31 mouse cellular contexts compared by ENCODE assay signal in the genomic region with DNA sequence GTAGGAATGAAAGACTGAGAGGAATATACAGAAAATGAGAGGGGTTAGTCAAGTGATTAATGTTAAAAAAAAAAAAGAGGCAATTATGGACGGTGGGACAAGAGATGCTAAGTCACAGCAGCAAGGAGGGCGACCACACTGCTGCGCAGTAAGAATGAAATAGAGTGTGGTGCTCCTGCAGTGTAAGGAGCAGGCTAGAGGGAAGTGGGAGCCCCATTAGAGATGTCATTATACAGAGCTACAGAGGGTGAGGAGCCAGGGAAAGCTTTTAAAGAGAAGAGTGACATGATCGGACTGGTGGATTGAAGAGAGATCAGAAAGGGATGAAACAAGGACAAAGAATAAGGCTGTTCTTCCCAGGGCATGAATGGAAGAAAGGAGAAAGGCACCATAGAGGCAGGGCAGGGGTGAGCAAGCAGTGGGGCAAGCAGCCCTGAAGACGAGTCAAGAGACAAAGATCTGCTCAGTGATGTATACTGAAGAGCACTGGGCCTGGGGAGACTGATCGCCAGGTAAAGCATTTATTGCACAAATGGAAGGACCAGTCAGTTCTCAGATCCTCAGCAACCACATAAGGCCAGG. TPM values are rescaled to one million over a fixed set of nuclear protein-coding genes. Genes with fewer than 3 reads are reported as not detected.
DNase-seq lines count a peak whose midpoint lies in the region; ATAC-seq and TF ChIP-seq lines count a peak whose summit lies in the region.
"Had no signal": no experiment of that assay in that cellular context is flagged by ENCODE, and none has a peak within 500 bp of the region (broad histone marks: within the 10 kb centered on the region; RNA-seq: fewer than 3 reads in every experiment).

No protein-coding gene starts in this region.

- no peak overlapping the region for H3K4me3 ChIP-seq in forebrain, embryonic 14.5 days (ENCODE audit: low read depth, low read length)
- no peak overlapping the region for H3K4me3 ChIP-seq in forebrain, postnatal 0 days (ENCODE audit: low read depth, low read length)
- no peak overlapping the region for H3K4me3 ChIP-seq in midbrain, embryonic 13.5 days (replicated peaks)
- H3K4me3 ChIP-seq in midbrain, embryonic 11.5 days (ENCODE audit: low read depth, low read length), result no peak overlapping the region
- no peak overlapping the region for H3K4me3 ChIP-seq in embryonic fibroblast, embryonic 13.5 days (ENCODE audit: insufficient read depth, low read length)
- H3K4me3 ChIP-seq: embryonic facial prominence, embryonic 10.5 days; embryonic facial prominence, embryonic 13.5 days; forebrain, embryonic 10.5 days; forebrain, embryonic 15.5 days; gastrocnemius, adult 2 months; heart, embryonic 12.5 days; heart, embryonic 15.5 days; hindbrain, embryonic 15.5 days had no signal

- no peak for TF ChIP-seq POLR2A in embryonic fibroblast, embryonic 13.5 days (IDR thresholded peaks at IDR 0.05; ENCODE audit: low read depth, low read length)

- H3K9ac ChIP-seq in forebrain, embryonic 14.5 days (ENCODE audit: low read length), result no peak overlapping the region
- H3K9ac ChIP-seq in forebrain, postnatal 0 days, result no peak overlapping the region
- H3K9ac ChIP-seq in midbrain, embryonic 13.5 days (replicated peaks), result no peak overlapping the region
- H3K9ac ChIP-seq in midbrain, embryonic 11.5 days (ENCODE audit: low read length), result no peak overlapping the region
- H3K9ac ChIP-seq: embryonic facial prominence, embryonic 13.5 days; forebrain, embryonic 15.5 days; heart, embryonic 12.5 days; heart, embryonic 15.5 days; hindbrain, embryonic 15.5 days had no signal

- H3K4me1 ChIP-seq in forebrain, embryonic 14.5 days (ENCODE audit: control insufficient read depth, insufficient read depth, low read length), result peaks cover 6% of the 10 kb centered on the region; the same call in 1 of the 2 replicates
- H3K4me1 ChIP-seq in forebrain, postnatal 0 days (ENCODE audit: insufficient read depth), result no peaks in the 10 kb centered on the region
- H3K4me1 ChIP-seq in midbrain, embryonic 13.5 days (replicated peaks), result peaks cover 19% of the 10 kb centered on the region
- peaks cover 17% of the 10 kb centered on the region for H3K4me1 ChIP-seq in midbrain, embryonic 11.5 days (ENCODE audit: control insufficient read depth, insufficient read depth, low read length)
- peaks cover 17% of the 10 kb centered on the region for H3K4me1 ChIP-seq in embryonic fibroblast, embryonic 13.5 days (ENCODE audit: control insufficient read depth, insufficient read depth, low read length)
- H3K4me1 ChIP-seq: forebrain, embryonic 15.5 days; heart, embryonic 12.5 days; heart, embryonic 15.5 days had no signal

- H3K27me3 ChIP-seq in forebrain, embryonic 14.5 days (replicated peaks; ENCODE audit: control insufficient read depth, insufficient read depth, low read length), result no peaks in the 10 kb centered on the region
- H3K27me3 ChIP-seq in forebrain, postnatal 0 days (ENCODE audit: insufficient read depth, low read length), result no peaks in the 10 kb centered on the region
- H3K27me3 ChIP-seq in midbrain, embryonic 13.5 days, result no peaks in the 10 kb centered on the region
- H3K27me3 ChIP-seq in midbrain, embryonic 11.5 days (ENCODE audit: control insufficient read depth, insufficient read depth, low read length), result no peaks in the 10 kb centered on the region
- H3K27me3 ChIP-seq: CH12.LX; embryonic facial prominence, embryonic 13.5 days; forebrain, embryonic 15.5 days; heart, embryonic 12.5 days; heart, embryonic 15.5 days; hindbrain, embryonic 15.5 days; Patski had no signal

- no peak overlapping the region for H3K27ac ChIP-seq in forebrain, embryonic 14.5 days (ENCODE audit: low read depth, low read length)
- H3K27ac ChIP-seq in forebrain, postnatal 0 days (ENCODE audit: low read depth, low read length), result no peak overlapping the region
- no peak overlapping the region for H3K27ac ChIP-seq in midbrain, embryonic 13.5 days
- H3K27ac ChIP-seq in midbrain, embryonic 11.5 days (ENCODE audit: low read depth, low read length), result no peak overlapping the region
- peak overlapping the region; percentile 64 for H3K27ac ChIP-seq in embryonic fibroblast, embryonic 13.5 days (ENCODE audit: insufficient read depth, low read length)
- H3K27ac ChIP-seq: embryonic facial prominence, embryonic 10.5 days; embryonic facial prominence, embryonic 13.5 days; forebrain, embryonic 10.5 days; forebrain, embryonic 15.5 days; gastrocnemius, adult 2 months; heart, embryonic 15.5 days; hindbrain, embryonic 15.5 days had no signal

- WGBS in forebrain, embryonic 14.5 days, result 40% methylated on average over 6 of the region's 6 CpGs
- 53% methylated on average over 6 of the region's 6 CpGs for WGBS in forebrain, postnatal 0 days
- 41% methylated on average over 6 of the region's 6 CpGs for WGBS in midbrain, embryonic 13.5 days
- WGBS in midbrain, embryonic 11.5 days, result 50% methylated on average over 6 of the region's 6 CpGs

- no peak for TF ChIP-seq CTCF in forebrain, postnatal 0 days (IDR thresholded peaks at IDR 0.05; ENCODE audit: low read depth)
- no peak for TF ChIP-seq CTCF in embryonic fibroblast, embryonic 13.5 days (IDR thresholded peaks at IDR 0.05; ENCODE audit: borderline replicate concordance, insufficient read depth, low read length)

- no peak overlapping the region for H3K4me2 ChIP-seq in forebrain, embryonic 14.5 days (ENCODE audit: low read length)
- no peak overlapping the region for H3K4me2 ChIP-seq in forebrain, postnatal 0 days (ENCODE audit: low read depth)
- H3K4me2 ChIP-seq in midbrain, embryonic 13.5 days (replicated peaks), result no peak overlapping the region
- no peak overlapping the region for H3K4me2 ChIP-seq in midbrain, embryonic 11.5 days
- H3K4me2 ChIP-seq: embryonic facial prominence, embryonic 13.5 days; forebrain, embryonic 15.5 days; heart, embryonic 12.5 days; heart, embryonic 15.5 days; hindbrain, embryonic 15.5 days had no signal

- no peak for DNase-seq in forebrain, embryonic 14.5 days (ENCODE audit: low spot score)
- no peak for DNase-seq in forebrain, postnatal 0 days
- no peak for DNase-seq in midbrain, embryonic 11.5 days (ENCODE audit: low spot score, missing footprints)
- no peak for DNase-seq in lung, postnatal 10 days
- DNase-seq: adrenal gland, postnatal 10 days; adrenal gland, postnatal 36 days; B cell, adult 2 months; cerebellum, adult 11 months; cerebellum, adult 2 months; cerebellum, adult 9-11 months; cerebellum, postnatal 25 days; embryo, embryonic 11 days; gastrocnemius, adult 2 months; gastrocnemius, postnatal 25 days; heart, adult 18-20 months; heart, postnatal 10 days; heart, postnatal 36 days had no signal

- H3K9me3 ChIP-seq in forebrain, embryonic 14.5 days (replicated peaks; ENCODE audit: control insufficient read depth, low read length), result no peaks in the 10 kb centered on the region
- H3K9me3 ChIP-seq in forebrain, postnatal 0 days (ENCODE audit: low read length), result no peaks in the 10 kb centered on the region
- H3K9me3 ChIP-seq in midbrain, embryonic 13.5 days, result no peaks in the 10 kb centered on the region
- H3K9me3 ChIP-seq in midbrain, embryonic 11.5 days (ENCODE audit: control insufficient read depth, low read length), result no peaks in the 10 kb centered on the region
- H3K9me3 ChIP-seq: embryonic facial prominence, embryonic 10.5 days; embryonic facial prominence, embryonic 13.5 days; forebrain, embryonic 10.5 days; forebrain, embryonic 15.5 days; G1E; heart, embryonic 12.5 days; heart, embryonic 15.5 days; hindbrain, embryonic 15.5 days had no signal

- no peaks in the 10 kb centered on the region for H3K36me3 ChIP-seq in forebrain, embryonic 14.5 days (ENCODE audit: control insufficient read depth, insufficient read depth, low read length)
- H3K36me3 ChIP-seq in forebrain, postnatal 0 days (ENCODE audit: insufficient read depth), result no peaks in the 10 kb centered on the region
- H3K36me3 ChIP-seq in midbrain, embryonic 13.5 days, result no peaks in the 10 kb centered on the region
- no peaks in the 10 kb centered on the region for H3K36me3 ChIP-seq in midbrain, embryonic 11.5 days (ENCODE audit: control insufficient read depth, insufficient read depth, low read length)
- H3K36me3 ChIP-seq: embryonic facial prominence, embryonic 10.5 days; embryonic facial prominence, embryonic 13.5 days; forebrain, embryonic 10.5 days; forebrain, embryonic 15.5 days; G1E; heart, embryonic 12.5 days; heart, embryonic 15.5 days; hindbrain, embryonic 15.5 days had no signal

- peak; percentile 61 for ATAC-seq in forebrain, embryonic 14.5 days
- no peak for ATAC-seq in forebrain, postnatal 0 days
- ATAC-seq in midbrain, embryonic 13.5 days, result peak; percentile 86
- no peak for ATAC-seq in midbrain, embryonic 11.5 days (ENCODE audit: low FRiP score)
- ATAC-seq: forebrain, embryonic 15.5 days; intestine, postnatal 0 days; Patski had no signal

RNA-seq across cellular contexts. Expression of a gene that starts 18.0 kb away (rescaled TPM):
- 2.8 and 3.0 TPM in 2 replicates for polyA plus RNA-seq in forebrain, embryonic 14.5 days (2014; fragmentation: Nextera tagmentation; extraction: Ambion mirVana)
- total RNA-seq in forebrain, postnatal 0 days (2014; rRNA removed), result 8.8 and 11.0 TPM in 2 replicates
- polyA plus RNA-seq in forebrain, postnatal 0 days (2015; fragmentation: Nextera tagmentation; extraction: Ambion mirVana), result 6.3 and 8.3 TPM in 2 replicates
- polyA plus RNA-seq in midbrain, embryonic 13.5 days (2015; fragmentation: Nextera tagmentation; extraction: Ambion mirVana), result 1.9 and 2.1 TPM in 2 replicates
- polyA plus RNA-seq in midbrain, embryonic 11.5 days (2014; fragmentation: Nextera tagmentation; extraction: Ambion mirVana), result 0.25 TPM in 2 replicates
- polyA plus RNA-seq in embryonic fibroblast, embryonic 13.5 days (2011; ENCODE audit: insufficient read length, low read depth, missing spikeins), result 60.0 and 79.4 TPM in 2 replicates
- total RNA-seq: CH12.LX; common myeloid progenitor, adult 5-6 weeks had no signal
- polyA plus RNA-seq: G1E had no signal

RNA-seq across cellular contexts. Expression of a gene that starts 33.2 kb away (rescaled TPM):
- polyA plus RNA-seq in forebrain, embryonic 14.5 days (2014; fragmentation: Nextera tagmentation; extraction: Ambion mirVana), result 6.4 and 8.4 TPM in 2 replicates
- total RNA-seq in forebrain, postnatal 0 days (2014; rRNA removed), result 13.7 and 16.4 TPM in 2 replicates
- polyA plus RNA-seq in forebrain, postnatal 0 days (2015; fragmentation: Nextera tagmentation; extraction: Ambion mirVana), result 5.1 and 6.2 TPM in 2 replicates
- 7.5 and 7.6 TPM in 2 replicates for polyA plus RNA-seq in midbrain, embryonic 13.5 days (2015; fragmentation: Nextera tagmentation; extraction: Ambion mirVana)
- 11.6 and 11.8 TPM in 2 replicates for polyA plus RNA-seq in midbrain, embryonic 11.5 days (2014; fragmentation: Nextera tagmentation; extraction: Ambion mirVana)
- 18.3 and 20.0 TPM in 2 replicates for polyA plus RNA-seq in embryonic fibroblast, embryonic 13.5 days (2011; ENCODE audit: insufficient read length, low read depth, missing spikeins)

Comparison
In these comparisons a context has a peak if more than half of its experiments do, and no peak if none do; other contexts are left out.
1. ATAC-seq: peak in forebrain, embryonic 14.5 days (single experiment) and midbrain, embryonic 13.5 days (single experiment); none in forebrain, postnatal 0 days (single experiment) and midbrain, embryonic 11.5 days (single experiment).